Mouse (Mus musculus): ENCODE results near the gene Acsl6. TPM values are rescaled to one million over a fixed set of nuclear protein-coding genes. Genes with fewer than 3 reads are reported as not detected.
A peak's percentile ranks its signal among the peaks of the same experiment; 100 is the strongest.
"Not testable (repeated sequence)": the region's sequence is repeated elsewhere in the genome, so short reads cannot be mapped to it uniquely, and the experiment has no call there.

Gene Acsl6
- total and polyA plus RNA-seq, 3 experiments = 2.8 to 7.9 TPM; not detected in 1

- TF ChIP-seq NRF1 (IDR thresholded peaks at IDR 0.05; ENCODE audit: insufficient read depth, low read depth, low read length, poor library complexity, severe bottlenecking) = peak; percentile 42; the same call in 1 of the 2 replicates
These were observed 93.1 kb downstream of the Acsl6 start (continued) for GRCm38 (mm10) chr11:54396686-54397085.

GRCm38 (mm10) chr11:54398058-54398457, 94.5 kb downstream of the Acsl6 start:
- peaks cover 16 to 34% of the 10 kb centered on the region in 2 experiments for H3K4me1 ChIP-seq (ENCODE audit: control insufficient read depth in 1 of 2, insufficient read depth in 2 of 2, low read length in 2 of 2)
- no peaks in the 10 kb centered on the region for H3K79me2 ChIP-seq (ENCODE audit: control insufficient read depth, insufficient read depth, low read length, poor library complexity)
- DNase-seq (ENCODE audit: low read depth, low spot score) = peak; percentile 82
- no peaks in the 10 kb centered on the region for H3K27me3 ChIP-seq (ENCODE audit: control insufficient read depth in 1 of 2, insufficient read depth in 2 of 2, low read length in 2 of 2)
- TF ChIP-seq MAFK (IDR thresholded peaks at IDR 0.05; ENCODE audit: borderline replicate concordance, low read depth, low read length) (peak; percentile 40), GATA1 (IDR thresholded peaks at IDR 0.05; ENCODE audit: low read depth, low read length) (peak; percentile 93), POLR2AphosphoS2 (IDR thresholded peaks at IDR 0.05; ENCODE audit: low read length) (peak; percentile 33; the same call in 1 of the 2 replicates), ETS1 (IDR thresholded peaks at IDR 0.05; ENCODE audit: low read depth, low read length) (peak; percentile 98), TAL1 (IDR thresholded peaks at IDR 0.05; ENCODE audit: low read length) (peak; percentile 61), CTCF (IDR thresholded peaks at IDR 0.05 in 2 of 3, conservative IDR thresholded peaks at IDR 0.05 in 1 of 3; ENCODE audit: control insufficient read depth in 1 of 3, insufficient read depth in 1 of 3, low read depth in 2 of 3, low read length in 3 of 3, poor library complexity in 1 of 3, severe bottlenecking in 1 of 3) (no peak), ELF1 (IDR thresholded peaks at IDR 0.05; ENCODE audit: low read depth, low read length) (0 out of 2 replicates have a peak, but pooled peaks have one; percentile 22), SIN3A (IDR thresholded peaks at IDR 0.05; ENCODE audit: low read length) (peak; percentile 91), MXI1 (IDR thresholded peaks at IDR 0.05; ENCODE audit: low read depth, low read length) (peak; percentile 71; the same call in 1 of the 2 replicates), ZNF384 (IDR thresholded peaks at IDR 0.05; ENCODE audit: low read depth, low read length) (peak; percentile 66), RCOR1 (IDR thresholded peaks at IDR 0.05; ENCODE audit: low read depth, low read length) (peak; percentile 85), TCF12 (IDR thresholded peaks at IDR 0.05; ENCODE audit: low read depth, low read length) (peak; percentile 96), TBP (IDR thresholded peaks at IDR 0.05; ENCODE audit: low read depth, low read length) (0 out of 2 replicates have a peak, but pooled peaks have one; percentile 23), MAX (IDR thresholded peaks at IDR 0.05; ENCODE audit: low read length) (peak; percentile 74; the same call in 1 of the 2 replicates), BHLHE40 (IDR thresholded peaks at IDR 0.05; ENCODE audit: borderline replicate concordance, low read depth, low read length) (peak; percentile 93), ZMIZ1 (IDR thresholded peaks at IDR 0.05; ENCODE audit: low read depth, low read length) (no peak), MAZ (IDR thresholded peaks at IDR 0.05; ENCODE audit: low read depth, low read length) (no peak), USF1 (IDR thresholded peaks at IDR 0.05; ENCODE audit: low read depth, low read length) (peak; percentile 19; the same call in 1 of the 2 replicates), CHD2 (IDR thresholded peaks at IDR 0.05; ENCODE audit: low read length) (no peak), MYC (IDR thresholded peaks at IDR 0.05; ENCODE audit: low read depth, low read length) (peak; percentile 89; the same call in 1 of the 2 replicates), SMC3 (IDR thresholded peaks at IDR 0.05; ENCODE audit: low read depth, low read length) (peak; percentile 4; the same call in 1 of the 2 replicates), JUND (IDR thresholded peaks at IDR 0.05; ENCODE audit: low read depth, low read length) (no peak), EP300 (IDR thresholded peaks at IDR 0.05; ENCODE audit: low read depth in 1 of 2, low read length in 2 of 2) (peak; percentile 98), NELFE (IDR thresholded peaks at IDR 0.05; ENCODE audit: low read depth, low read length) (no peak), MYB (IDR thresholded peaks at IDR 0.05; ENCODE audit: low read depth, low read length) (peak; percentile 94)
- H3K4me3 ChIP-seq (ENCODE audit: control insufficient read depth in 1 of 2, insufficient read depth in 1 of 2, low read depth in 2 of 2, low read length in 2 of 2) = peak overlapping the region; percentile 10 to 25; a peak in 3 of 4 replicates
- H3K9ac ChIP-seq (ENCODE audit: control insufficient read depth, low read depth, low read length, poor library complexity, severe bottlenecking) = peak overlapping the region; percentile 15
- H3K36me3 ChIP-seq (ENCODE audit: control insufficient read depth in 1 of 2, insufficient read depth in 2 of 2, low read length in 2 of 2) = peaks cover 0 to 36% of the 10 kb centered on the region in 2 experiments; a peak in 2 of 4 replicates
- H3K27ac ChIP-seq (ENCODE audit: control insufficient read depth, low read depth, low read length) = peak overlapping the region; percentile 55
- no peaks in the 10 kb centered on the region for H3K9me3 ChIP-seq (replicated peaks; ENCODE audit: insufficient read depth, low read length)

GRCm38 (mm10) chr11:54400803-54401202, 97.2 kb downstream of the Acsl6 start:
- not testable (repeated sequence) for DNase-seq (ENCODE audit: low read depth, low spot score); H3K9me3 ChIP-seq (replicated peaks; ENCODE audit: insufficient read depth, low read length); H3K27ac ChIP-seq (ENCODE audit: control insufficient read depth, low read depth, low read length); H3K79me2 ChIP-seq (ENCODE audit: control insufficient read depth, insufficient read depth, low read length, poor library complexity); H3K9ac ChIP-seq (ENCODE audit: control insufficient read depth, low read depth, low read length, poor library complexity, severe bottlenecking); H3K27me3 ChIP-seq (ENCODE audit: control insufficient read depth in 1 of 2, insufficient read depth in 2 of 2, low read length in 2 of 2); H3K4me3 ChIP-seq (ENCODE audit: control insufficient read depth in 1 of 2, insufficient read depth in 1 of 2, low read depth in 2 of 2, low read length in 2 of 2)
- Histone ChIP-seq H3K36me3 (ENCODE audit: control insufficient read depth in 1 of 2, insufficient read depth in 2 of 2, low read length in 2 of 2) (peaks cover 0 to 32% of the 10 kb centered on the region in 2 experiments; a peak in 2 of 4 replicates), H3K4me1 (ENCODE audit: control insufficient read depth in 1 of 2, insufficient read depth in 2 of 2, low read length in 2 of 2) (peaks cover 12 to 29% of the 10 kb centered on the region in 2 experiments)
